Mouse (Mus musculus): ENCODE measurements around the gene Rbm18. TPM values are rescaled to one million over a fixed set of nuclear protein-coding genes. Genes with fewer than 3 reads are reported as not detected.

Rbm18 gene
- polyA plus RNA-seq, 1 experiment from 2014 or later = 78.7 TPM

GRCm38 (mm10) chr2:36071660-36072305 lies 64.8 kb downstream of the Rbm18 start:
- Histone ChIP-seq H3K4me2 (replicated peaks; ENCODE audit: low read depth, low read length) (no peak overlapping the region), H3K9me3 (ENCODE audit: control insufficient read depth, low read depth, low read length) (no peaks in the 10 kb centered on the region), H3K36me3 (ENCODE audit: control insufficient read depth, insufficient read depth, low read length) (no peaks in the 10 kb centered on the region), H3K4me3 (ENCODE audit: low read depth, low read length) (no peak overlapping the region), H3K27me3 (ENCODE audit: control insufficient read depth, insufficient read depth, low read length) (no peaks in the 10 kb centered on the region), H3K4me1 (ENCODE audit: control insufficient read depth, insufficient read depth, low read length) (no peaks in the 10 kb centered on the region), H3K9ac (replicated peaks; ENCODE audit: low read depth, low read length) (no peak overlapping the region), H3K27ac (ENCODE audit: low read length) (no peak overlapping the region)
- 65% methylated on average over 8 of the region's 8 CpGs for WGBS
- no peak for ATAC-seq (ENCODE audit: insufficient number of reproducible peaks, insufficient read depth, low FRiP score, low read depth)

- Histone ChIP-seq H3K4me2 (replicated peaks; ENCODE audit: low read depth, low read length) (no peak overlapping the region), H3K27me3 (ENCODE audit: control insufficient read depth, insufficient read depth, low read length) (no peaks in the 10 kb centered on the region), H3K9ac (replicated peaks; ENCODE audit: low read depth, low read length) (no peak overlapping the region), H3K9me3 (ENCODE audit: control insufficient read depth, low read depth, low read length) (no peaks in the 10 kb centered on the region), H3K27ac (ENCODE audit: low read length) (no peak overlapping the region), H3K4me3 (ENCODE audit: low read depth, low read length) (no peak overlapping the region), H3K36me3 (ENCODE audit: control insufficient read depth, insufficient read depth, low read length) (no peaks in the 10 kb centered on the region), H3K4me1 (ENCODE audit: control insufficient read depth, insufficient read depth, low read length) (no peaks in the 10 kb centered on the region)
- ATAC-seq (ENCODE audit: insufficient number of reproducible peaks, insufficient read depth, low FRiP score, low read depth) = no peak
- 60% methylated on average over 9 of the region's 9 CpGs for WGBS
These were observed 69.4 kb downstream of the Rbm18 start for GRCm38 (mm10) chr2:36067132-36067531.

Other genes starting within 250 kb of the Rbm18 start
- 0.41 and 0.49 TPM in 2 replicates for gene Ttll11, start 156.9 kb downstream of the Rbm18 start, polyA plus RNA-seq (2014; fragmentation: Nextera tagmentation; extraction: Ambion mirVana)
- 220 and 238 TPM in 2 replicates for gene Ndufa8, start 87.4 kb downstream of the Rbm18 start, polyA plus RNA-seq (2014; fragmentation: Nextera tagmentation; extraction: Ambion mirVana)
- gene Morn5, start 87.3 kb downstream of the Rbm18 start, polyA plus RNA-seq (2014; fragmentation: Nextera tagmentation; extraction: Ambion mirVana) = not detected in 2 replicates
- 0.87 and 1.5 TPM in 2 replicates for gene Lhx6, start 31.4 kb downstream of the Rbm18 start, polyA plus RNA-seq (2014; fragmentation: Nextera tagmentation; extraction: Ambion mirVana)
- 33.8 and 42.6 TPM in 2 replicates for gene Mrrf, start 384 bp downstream of the Rbm18 start, polyA plus RNA-seq (2014; fragmentation: Nextera tagmentation; extraction: Ambion mirVana)
- 30.7 and 34.1 TPM in 2 replicates for gene Ptgs1, start 93.7 kb upstream of the Rbm18 start, polyA plus RNA-seq (2014; fragmentation: Nextera tagmentation; extraction: Ambion mirVana)
- not detected in 2 replicates for gene Olfr338, start 236.7 kb upstream of the Rbm18 start, polyA plus RNA-seq (2014; fragmentation: Nextera tagmentation; extraction: Ambion mirVana)